Mouse (Mus musculus) forebrain, embryonic 10.5 days (tissue): ENCODE data around the gene Zfp513. TPM values are rescaled to one million over a fixed set of nuclear protein-coding genes. Genes with fewer than 3 reads are reported as not detected.

ENCODE experiments used
- DNase-seq: peaks from one replicate; pipeline ENCODE4 v3.0.0-alpha.2; 2017; ENCODE audit warnings: low spot score; ENCODE audit errors: extremely low spot score
- H3K27ac ChIP-seq: fragments of 300-500 bp; sonication (generic); 2 replicates; pipeline ENCODE4 v1.5.1; 2016; ENCODE audit warnings: mild to moderate bottlenecking
- H3K27me3 ChIP-seq: fragments of 300-500 bp; sonication (generic); 2 replicates; pipeline ENCODE4 v1.6.1; 2016; ENCODE audit warnings: mild to moderate bottlenecking; ENCODE audit not compliant: poor library complexity, severe bottlenecking
- H3K36me3 ChIP-seq: fragments of 300-500 bp; sonication (generic); replicated peaks from 2 replicates; pipeline ENCODE4 v1.6.1; 2016; ENCODE audit warnings: mild to moderate bottlenecking, moderate library complexity
- H3K4me1 ChIP-seq: fragments of 300-500 bp; sonication (generic); 2 replicates; pipeline ENCODE4 v1.6.1; 2016
- H3K4me3 ChIP-seq: fragments of 300-500 bp; sonication (generic); 2 replicates; pipeline ENCODE4 v1.5.1; 2016; ENCODE audit warnings: mild to moderate bottlenecking, moderate library complexity
- H3K9me3 ChIP-seq: fragments of 300-500 bp; sonication (generic); 2 replicates; pipeline ENCODE4 v1.6.1; 2016; ENCODE audit warnings: mild to moderate bottlenecking, moderate library complexity
- WGBS: fragments of 180-500 bp; shearing (Covaris S2); methylation state at CpG from one replicate; pipeline ENCODE4 v1.1.7; 2016; 5-methylcytosine and 5-hydroxymethylcytosine counted together
- polyA plus RNA-seq: library from polyadenylated mRNA; unstranded; fragments of >200 nt; fragmentation: Nextera tagmentation; extraction: Ambion mirVana; gene quantifications from 2 replicates; pipeline ENCODE4 v1.2.1, GENCODE M21; 2016

Gene Zfp513
- 8.5 and 9.0 TPM in 2 replicates for polyA plus RNA-seq

- DNase-seq = peak; percentile 98
- peak within 1 kb of the TSS; percentile 85 for H3K4me3 ChIP-seq
- peaks cover 6% of the 10 kb centered on the region for H3K9me3 ChIP-seq
- peaks cover 23% of the 10 kb centered on the region for H3K4me1 ChIP-seq
- peaks cover 83% of the 10 kb centered on the region for H3K36me3 ChIP-seq
- no peaks in the 10 kb centered on the region for H3K27me3 ChIP-seq
- H3K27ac ChIP-seq = peak within 1 kb of the TSS; percentile 96
- WGBS = under 1% methylated on average over 53 of the region's 53 CpGs
Observed at GRCm38 (mm10) chr5:31201742-31202590, at the start of gene Zfp513. Gene Zfp513 (minus strand): TSS chr5:31202303.

- peaks cover 23% of the 10 kb centered on the region for H3K27me3 ChIP-seq
- 6% methylated on average over 47 of the region's 47 CpGs for WGBS
- H3K9me3 ChIP-seq = no peaks in the 10 kb centered on the region
- peak within 1 kb of the TSS; percentile 79 for H3K27ac ChIP-seq
- peak; percentile 31 for DNase-seq
- H3K36me3 ChIP-seq = peaks cover 99% of the 10 kb centered on the region
- peak within 1 kb of the TSS; percentile 47 for H3K4me3 ChIP-seq
- H3K4me1 ChIP-seq = peaks cover 37% of the 10 kb centered on the region
Observed at GRCm38 (mm10) chr5:31251541-31252101, 49.5 kb upstream of the Zfp513 start, which contains the start of gene Krtcap3. Gene Krtcap3 (plus strand): TSS chr5:31251691.

- peaks cover 23% of the 10 kb centered on the region for H3K27me3 ChIP-seq
- no peaks in the 10 kb centered on the region for H3K9me3 ChIP-seq
- peaks cover 37% of the 10 kb centered on the region for H3K4me1 ChIP-seq
- H3K27ac ChIP-seq = peak overlapping the region; percentile 79
- no peak overlapping the region; the same call in 1 of the 2 replicates for H3K4me3 ChIP-seq
- DNase-seq = peak; percentile 24
- 61% methylated on average over 4 of the region's 4 CpGs for WGBS
- H3K36me3 ChIP-seq = peaks cover 100% of the 10 kb centered on the region
Observed at GRCm38 (mm10) chr5:31250716-31251115, 48.6 kb upstream of the Zfp513 start.

- peaks cover 36% of the 10 kb centered on the region for H3K36me3 ChIP-seq
- H3K27me3 ChIP-seq = no peaks in the 10 kb centered on the region
- 30% methylated on average over 10 of the region's 10 CpGs for WGBS
- H3K9me3 ChIP-seq = no peaks in the 10 kb centered on the region
- peak overlapping the region; percentile 95 for H3K4me3 ChIP-seq
- H3K4me1 ChIP-seq = peaks cover 16% of the 10 kb centered on the region
- DNase-seq = no peak
- no peak overlapping the region for H3K27ac ChIP-seq
Observed at GRCm38 (mm10) chr5:31242191-31242590, 40.1 kb upstream of the Zfp513 start.

GRCm38 (mm10) chr5:31241522-31242034 is 39.5 kb upstream of the Zfp513 start:
- WGBS = under 1% methylated on average over 13 of the region's 13 CpGs
- peaks cover 30% of the 10 kb centered on the region for H3K36me3 ChIP-seq
- peak overlapping the region; percentile 95 for H3K4me3 ChIP-seq
- H3K27ac ChIP-seq = peak overlapping the region; percentile 97
- H3K9me3 ChIP-seq = no peaks in the 10 kb centered on the region
- H3K4me1 ChIP-seq = peaks cover 16% of the 10 kb centered on the region
- DNase-seq = no peak
- no peaks in the 10 kb centered on the region for H3K27me3 ChIP-seq

GRCm38 (mm10) chr5:31240637-31241521 is 38.8 kb upstream of the Zfp513 start, which contains the start of the genes Nrbp1 and Gm9970:
Gene Nrbp1 (plus strand): TSS chr5:31240864.
Gene Gm9970 (minus strand): TSS chr5:31241232.
- H3K27me3 ChIP-seq = no peaks in the 10 kb centered on the region
- peaks cover 16% of the 10 kb centered on the region for H3K4me1 ChIP-seq
- peak; percentile 94 for DNase-seq
- H3K27ac ChIP-seq = peak within 1 kb of the TSS; percentile 97
- peaks cover 23% of the 10 kb centered on the region for H3K36me3 ChIP-seq
- peaks cover 3% of the 10 kb centered on the region; the same call in 1 of the 2 replicates for H3K9me3 ChIP-seq
- WGBS = under 1% methylated on average over 99 of the region's 103 CpGs
- H3K4me3 ChIP-seq = peak within 1 kb of the TSS; percentile 95

GRCm38 (mm10) chr5:31226641-31227040 is 24.5 kb upstream of the Zfp513 start:
- Histone ChIP-seq H3K27ac (no peak overlapping the region), H3K27me3 (no peaks in the 10 kb centered on the region), H3K9me3 (no peaks in the 10 kb centered on the region), H3K4me1 (peaks cover 2% of the 10 kb centered on the region; the same call in 1 of the 2 replicates), H3K36me3 (no peaks in the 10 kb centered on the region), H3K4me3 (no peak overlapping the region)
- DNase-seq = no peak
- 70% methylated on average over 1 of the region's 1 CpGs for WGBS

GRCm38 (mm10) chr5:31222696-31223095 is 20.6 kb upstream of the Zfp513 start:
- H3K4me1 ChIP-seq = peaks cover 23% of the 10 kb centered on the region
- H3K9me3 ChIP-seq = no peaks in the 10 kb centered on the region
- H3K36me3 ChIP-seq = no peaks in the 10 kb centered on the region
- no peaks in the 10 kb centered on the region for H3K27me3 ChIP-seq
- 93% methylated on average over 9 of the region's 9 CpGs for WGBS
- no peak overlapping the region for H3K27ac ChIP-seq
- no peak overlapping the region for H3K4me3 ChIP-seq
- no peak for DNase-seq

- 12% methylated on average over 11 of the region's 11 CpGs for WGBS
- no peaks in the 10 kb centered on the region for H3K27me3 ChIP-seq
- H3K9me3 ChIP-seq = no peaks in the 10 kb centered on the region
- peak overlapping the region; percentile 98 for H3K27ac ChIP-seq
- peaks cover 12% of the 10 kb centered on the region for H3K36me3 ChIP-seq
- peaks cover 23% of the 10 kb centered on the region for H3K4me1 ChIP-seq
- peak; percentile 41 for DNase-seq
- peak overlapping the region; percentile 84 for H3K4me3 ChIP-seq
Observed at GRCm38 (mm10) chr5:31221304-31221945, 19.3 kb upstream of the Zfp513 start.

GRCm38 (mm10) chr5:31220448-31221303 is 18.6 kb upstream of the Zfp513 start, which contains the start of gene Ppm1g:
Gene Ppm1g (minus strand): TSS chr5:31220687.
- H3K4me3 ChIP-seq = peak within 1 kb of the TSS; percentile 84
- peak within 1 kb of the TSS; percentile 98 for H3K27ac ChIP-seq
- DNase-seq = peak; percentile 96
- H3K27me3 ChIP-seq = no peaks in the 10 kb centered on the region
- H3K9me3 ChIP-seq = no peaks in the 10 kb centered on the region
- peaks cover 19% of the 10 kb centered on the region for H3K36me3 ChIP-seq
- H3K4me1 ChIP-seq = peaks cover 23% of the 10 kb centered on the region
- under 1% methylated on average over 70 of the region's 70 CpGs for WGBS

GRCm38 (mm10) chr5:31219911-31220447 is 17.9 kb upstream of the Zfp513 start:
- peak; percentile 78 for DNase-seq
- Histone ChIP-seq H3K4me3 (peak overlapping the region; percentile 84), H3K27me3 (no peaks in the 10 kb centered on the region), H3K4me1 (peaks cover 23% of the 10 kb centered on the region), H3K27ac (peak overlapping the region; percentile 98), H3K36me3 (peaks cover 20% of the 10 kb centered on the region), H3K9me3 (no peaks in the 10 kb centered on the region)
- WGBS = 0% methylated on average over 40 of the region's 40 CpGs
